Mouse (Mus musculus): ENCODE results near the gene Bpifb2. TPM values are rescaled to one million over a fixed set of nuclear protein-coding genes. Genes with fewer than 3 reads are reported as not detected.

Bpifb2 gene
- polyA plus RNA-seq, 2 experiments, result 0.09 TPM; not detected in 1

GRCm38 (mm10) chr2:153929871-153930413, 55.1 kb downstream of the Bpifb2 start:
- no peak overlapping the region for H3K4me3 ChIP-seq (replicated peaks; ENCODE audit: low read length)
- no peak overlapping the region for H3K4me2 ChIP-seq (replicated peaks; ENCODE audit: low read depth, low read length, severe bottlenecking)
- DNase-seq (ENCODE audit: low spot score) (peak; percentile 6), ATAC-seq (ENCODE audit: low FRiP score, low read depth) (no peak)
- no peaks in the 10 kb centered on the region for H3K9me3 ChIP-seq (ENCODE audit: control insufficient read depth, low read length)
- WGBS, result 44% methylated on average over 3 of the region's 3 CpGs
- H3K9ac ChIP-seq (ENCODE audit: low read depth, low read length, severe bottlenecking), result no peak overlapping the region
- no peak for TF ChIP-seq POLR2A (IDR thresholded peaks at IDR 0.05; ENCODE audit: borderline replicate concordance, extremely low read depth, insufficient read depth, insufficient read length)
- no peak overlapping the region for H3K27ac ChIP-seq (replicated peaks; ENCODE audit: low read depth, low read length)
- no peaks in the 10 kb centered on the region for H3K36me3 ChIP-seq (ENCODE audit: control insufficient read depth, insufficient read depth, low read length)
- no peaks in the 10 kb centered on the region for H3K4me1 ChIP-seq (ENCODE audit: control insufficient read depth, insufficient read depth, low read length)
- no peaks in the 10 kb centered on the region for H3K27me3 ChIP-seq (ENCODE audit: control insufficient read depth, insufficient read depth, low read length)

- WGBS, result 76% methylated on average over 6 of the region's 6 CpGs
- Histone ChIP-seq H3K4me2 (replicated peaks; ENCODE audit: low read depth, low read length, severe bottlenecking) (no peak overlapping the region), H3K4me1 (ENCODE audit: control insufficient read depth, insufficient read depth, low read length) (no peaks in the 10 kb centered on the region), H3K4me3 (replicated peaks; ENCODE audit: low read length) (no peak overlapping the region), H3K9ac (ENCODE audit: low read depth, low read length, severe bottlenecking) (no peak overlapping the region), H3K9me3 (ENCODE audit: control insufficient read depth, low read length) (no peaks in the 10 kb centered on the region), H3K27me3 (ENCODE audit: control insufficient read depth, insufficient read depth, low read length) (no peaks in the 10 kb centered on the region), H3K27ac (replicated peaks; ENCODE audit: low read depth, low read length) (no peak overlapping the region), H3K36me3 (ENCODE audit: control insufficient read depth, insufficient read depth, low read length) (no peaks in the 10 kb centered on the region)
- DNase-seq (ENCODE audit: low spot score), result no peak
- no peak for ATAC-seq (ENCODE audit: low FRiP score, low read depth)
- no peak for TF ChIP-seq POLR2A (IDR thresholded peaks at IDR 0.05; ENCODE audit: borderline replicate concordance, extremely low read depth, insufficient read depth, insufficient read length)
Measured at GRCm38 (mm10) chr2:153931125-153931524, 56.3 kb downstream of the Bpifb2 start.

GRCm38 (mm10) chr2:153933311-153933710, 58.5 kb downstream of the Bpifb2 start:
- no peaks in the 10 kb centered on the region for H3K9me3 ChIP-seq (ENCODE audit: control insufficient read depth, low read length)
- no peak overlapping the region for H3K9ac ChIP-seq (ENCODE audit: low read depth, low read length, severe bottlenecking)
- no peak for ATAC-seq (ENCODE audit: low FRiP score, low read depth)
- no peaks in the 10 kb centered on the region for H3K36me3 ChIP-seq (ENCODE audit: control insufficient read depth, insufficient read depth, low read length)
- H3K27ac ChIP-seq (replicated peaks; ENCODE audit: low read depth, low read length), result no peak overlapping the region
- H3K4me1 ChIP-seq (ENCODE audit: control insufficient read depth, insufficient read depth, low read length), result no peaks in the 10 kb centered on the region
- WGBS, result 75% methylated on average over 6 of the region's 6 CpGs
- H3K4me3 ChIP-seq (replicated peaks; ENCODE audit: low read length), result no peak overlapping the region
- H3K27me3 ChIP-seq (ENCODE audit: control insufficient read depth, insufficient read depth, low read length), result no peaks in the 10 kb centered on the region
- no peak overlapping the region for H3K4me2 ChIP-seq (replicated peaks; ENCODE audit: low read depth, low read length, severe bottlenecking)
- TF ChIP-seq POLR2A (IDR thresholded peaks at IDR 0.05; ENCODE audit: borderline replicate concordance, extremely low read depth, insufficient read depth, insufficient read length), result no peak
- no peak for DNase-seq (ENCODE audit: low spot score)

GRCm38 (mm10) chr2:153935348-153935747, 60.5 kb downstream of the Bpifb2 start:
- no peaks in the 10 kb centered on the region for H3K4me1 ChIP-seq (ENCODE audit: control insufficient read depth, insufficient read depth, low read length)
- no peak overlapping the region for H3K4me2 ChIP-seq (replicated peaks; ENCODE audit: low read depth, low read length, severe bottlenecking)
- DNase-seq (ENCODE audit: low spot score), result no peak
- H3K27me3 ChIP-seq (ENCODE audit: control insufficient read depth, insufficient read depth, low read length), result no peaks in the 10 kb centered on the region
- no peak overlapping the region for H3K27ac ChIP-seq (replicated peaks; ENCODE audit: low read depth, low read length)
- no peaks in the 10 kb centered on the region for H3K36me3 ChIP-seq (ENCODE audit: control insufficient read depth, insufficient read depth, low read length)
- ATAC-seq (ENCODE audit: low FRiP score, low read depth), result no peak
- TF ChIP-seq POLR2A (IDR thresholded peaks at IDR 0.05; ENCODE audit: borderline replicate concordance, extremely low read depth, insufficient read depth, insufficient read length), result no peak
- no peak overlapping the region for H3K4me3 ChIP-seq (replicated peaks; ENCODE audit: low read length)
- WGBS, result 88% methylated on average over 6 of the region's 6 CpGs
- H3K9ac ChIP-seq (ENCODE audit: low read depth, low read length, severe bottlenecking), result no peak overlapping the region
- H3K9me3 ChIP-seq (ENCODE audit: control insufficient read depth, low read length), result no peaks in the 10 kb centered on the region

GRCm38 (mm10) chr2:153937843-153938242, 63.0 kb downstream of the Bpifb2 start, which contains the start of gene Bpifb4:
Gene Bpifb4, plus strand, starts transcription at chr2:153938212.
- DNase-seq (ENCODE audit: low spot score), result no peak
- TF ChIP-seq POLR2A (IDR thresholded peaks at IDR 0.05; ENCODE audit: borderline replicate concordance, extremely low read depth, insufficient read depth, insufficient read length), result no peak
- ATAC-seq (ENCODE audit: low FRiP score, low read depth), result no peak
- Histone ChIP-seq H3K36me3 (ENCODE audit: control insufficient read depth, insufficient read depth, low read length) (no peaks in the 10 kb centered on the region), H3K4me3 (replicated peaks; ENCODE audit: low read length) (no peak within 1 kb of the TSS), H3K4me1 (ENCODE audit: control insufficient read depth, insufficient read depth, low read length) (no peaks in the 10 kb centered on the region), H3K27ac (replicated peaks; ENCODE audit: low read depth, low read length) (no peak within 1 kb of the TSS), H3K27me3 (ENCODE audit: control insufficient read depth, insufficient read depth, low read length) (no peaks in the 10 kb centered on the region), H3K9me3 (ENCODE audit: control insufficient read depth, low read length) (no peaks in the 10 kb centered on the region), H3K9ac (ENCODE audit: low read depth, low read length, severe bottlenecking) (no peak within 1 kb of the TSS), H3K4me2 (replicated peaks; ENCODE audit: low read depth, low read length, severe bottlenecking) (no peak within 1 kb of the TSS)
- WGBS, result 74% methylated on average over 5 of the region's 5 CpGs

- Histone ChIP-seq H3K9me3 (ENCODE audit: control insufficient read depth, low read length) (no peaks in the 10 kb centered on the region), H3K27ac (replicated peaks; ENCODE audit: low read depth, low read length) (no peak overlapping the region), H3K4me1 (ENCODE audit: control insufficient read depth, insufficient read depth, low read length) (no peaks in the 10 kb centered on the region), H3K4me2 (replicated peaks; ENCODE audit: low read depth, low read length, severe bottlenecking) (no peak overlapping the region), H3K4me3 (replicated peaks; ENCODE audit: low read length) (no peak overlapping the region), H3K9ac (ENCODE audit: low read depth, low read length, severe bottlenecking) (no peak overlapping the region), H3K36me3 (ENCODE audit: control insufficient read depth, insufficient read depth, low read length) (no peaks in the 10 kb centered on the region), H3K27me3 (ENCODE audit: control insufficient read depth, insufficient read depth, low read length) (no peaks in the 10 kb centered on the region)
- no peak for ATAC-seq (ENCODE audit: low FRiP score, low read depth)
- peak; percentile 26 for DNase-seq (ENCODE audit: low spot score)
- WGBS, result 40% methylated on average over 3 of the region's 3 CpGs
- no peak for TF ChIP-seq POLR2A (IDR thresholded peaks at IDR 0.05; ENCODE audit: borderline replicate concordance, extremely low read depth, insufficient read depth, insufficient read length)
Measured at GRCm38 (mm10) chr2:153943537-153943936, 68.7 kb downstream of the Bpifb2 start.

Data from limb, embryonic 14.5 days (tissue).